Mouse (Mus musculus) left cerebral cortex, adult 9 months (tissue): ENCODE measurements around the gene Wee1.
"Not testable (repeated sequence)": the region's sequence is repeated elsewhere in the genome, so short reads cannot be mapped to it uniquely, and the experiment has no call there.

Source experiments
- DNase-seq, 2 experiments: peaks; one replicate each; pipeline ENCODE4 v3.0.0; 2022; ENCODE audit warnings: low spot score in 2 of 2

The Wee1 gene

GRCm38 (mm10) chr7:110122565-110123422, 948 bp downstream of the Wee1 start:
- DNase-seq: peak in 1 of 2 experiments; percentile 34

DNA sequence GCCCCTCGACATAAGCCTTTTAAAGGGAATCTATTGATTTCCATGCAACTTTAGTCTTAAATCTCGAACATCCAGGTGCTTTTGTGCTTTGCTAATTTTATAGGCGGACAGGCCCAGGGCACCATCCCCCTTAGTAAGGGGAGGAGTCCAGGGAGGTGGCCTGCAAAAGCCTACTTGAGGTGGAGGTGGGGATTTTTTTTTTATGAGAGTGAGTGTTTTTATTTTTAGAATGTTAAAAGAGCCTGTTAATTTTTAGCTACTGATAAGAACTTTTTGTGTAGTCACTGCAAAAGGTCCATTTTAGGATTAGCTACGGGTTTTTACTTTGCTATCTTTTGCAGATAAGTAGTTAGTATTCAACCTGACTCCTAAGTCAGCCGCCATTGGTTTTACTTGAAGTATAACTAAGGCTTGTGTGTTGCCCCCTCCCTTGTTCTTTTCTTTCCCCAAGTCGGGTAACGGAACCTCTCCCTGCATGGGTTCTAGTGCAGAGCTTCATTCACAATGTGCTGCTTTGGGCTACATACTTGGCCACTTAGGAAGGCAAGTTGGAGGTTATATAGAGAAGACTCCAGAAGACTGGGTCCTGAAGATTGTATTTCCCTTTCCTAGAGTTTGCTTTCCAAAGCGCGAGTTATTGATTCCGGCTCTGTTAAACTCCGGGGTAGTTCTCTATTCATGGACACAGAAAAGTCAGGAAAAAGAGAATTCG, 2.2 kb downstream of the Wee1 start:
- DNase-seq: no peak

GRCm38 (mm10) chr7:110128566-110128965, 6.7 kb downstream of the Wee1 start:
- DNase-seq: no peak

- not testable (repeated sequence) for DNase-seq
Observed at GRCm38 (mm10) chr7:110132272-110132671, 10.4 kb downstream of the Wee1 start.

- no peak for DNase-seq
Observed at GRCm38 (mm10) chr7:110133988-110134387, 12.1 kb downstream of the Wee1 start.

- no peak for DNase-seq
Observed at GRCm38 (mm10) chr7:110138538-110138937, 16.7 kb downstream of the Wee1 start.

DNA sequence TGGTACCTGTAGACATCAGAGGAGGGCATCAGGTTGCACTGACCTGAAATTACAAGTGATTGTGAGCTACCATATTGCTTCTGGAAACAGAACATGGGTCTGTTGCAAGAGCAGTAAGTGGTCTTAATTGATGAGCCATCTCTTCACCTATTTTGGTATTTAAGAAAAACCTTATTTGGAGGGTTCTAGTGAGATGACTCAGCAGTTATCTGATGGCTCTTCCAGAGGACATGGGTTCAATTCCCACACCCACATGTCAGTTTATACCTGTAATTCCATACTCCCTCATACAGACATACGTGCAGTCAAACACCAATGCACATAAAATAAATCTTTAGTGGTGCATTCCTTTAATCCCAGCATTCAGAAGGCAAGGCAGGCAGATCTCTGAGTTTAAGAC, 22.0 kb downstream of the Wee1 start:
- no peak for DNase-seq

DNA sequence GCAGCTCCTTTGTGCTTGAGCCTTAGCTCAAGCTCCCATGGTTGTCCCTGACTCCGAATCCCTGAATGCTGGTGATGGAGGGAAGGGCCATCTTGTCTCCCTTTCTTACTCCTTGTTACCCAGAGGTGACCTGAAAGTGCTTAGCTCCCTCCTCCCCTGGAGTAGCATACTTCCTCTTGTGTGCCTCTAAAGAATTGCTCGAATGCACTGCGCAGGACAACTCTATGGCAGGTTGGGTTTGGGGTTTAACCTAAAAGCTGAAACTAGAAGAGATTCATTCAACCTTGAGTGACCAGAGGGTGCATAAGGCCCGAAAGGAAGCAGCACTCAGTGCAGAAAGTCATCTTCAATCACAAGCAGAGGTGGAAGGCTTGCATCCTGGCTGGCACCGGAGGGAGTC, 31.0 kb downstream of the Wee1 start:
- no peak for DNase-seq

DNA sequence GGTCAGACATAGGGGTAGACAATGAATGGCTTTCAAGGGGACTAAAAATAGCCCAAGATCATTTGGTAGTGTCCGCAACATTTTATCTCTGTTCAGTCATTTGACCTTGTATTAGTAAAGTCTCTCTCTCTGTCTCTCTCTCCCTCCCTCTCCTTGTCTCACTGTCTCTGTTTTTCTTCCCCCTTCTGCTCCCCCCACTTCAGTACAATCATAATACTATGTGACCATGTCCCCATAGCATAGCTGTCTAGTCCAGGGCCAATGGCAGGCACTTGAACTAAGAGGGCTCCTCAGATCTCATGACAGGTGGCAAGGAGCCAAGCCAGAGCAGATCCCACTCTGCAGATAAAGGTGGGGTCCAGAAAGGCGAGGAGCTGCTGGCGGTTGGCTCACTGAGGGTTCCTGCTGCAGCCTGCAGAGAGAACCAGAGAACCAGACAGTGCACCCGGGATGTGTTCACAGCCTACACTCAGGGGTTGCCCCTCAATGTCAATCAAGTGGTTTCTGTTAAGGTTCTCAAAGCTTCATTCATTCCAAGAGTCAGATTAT, 34.9 kb downstream of the Wee1 start:
- no peak for DNase-seq

DNA sequence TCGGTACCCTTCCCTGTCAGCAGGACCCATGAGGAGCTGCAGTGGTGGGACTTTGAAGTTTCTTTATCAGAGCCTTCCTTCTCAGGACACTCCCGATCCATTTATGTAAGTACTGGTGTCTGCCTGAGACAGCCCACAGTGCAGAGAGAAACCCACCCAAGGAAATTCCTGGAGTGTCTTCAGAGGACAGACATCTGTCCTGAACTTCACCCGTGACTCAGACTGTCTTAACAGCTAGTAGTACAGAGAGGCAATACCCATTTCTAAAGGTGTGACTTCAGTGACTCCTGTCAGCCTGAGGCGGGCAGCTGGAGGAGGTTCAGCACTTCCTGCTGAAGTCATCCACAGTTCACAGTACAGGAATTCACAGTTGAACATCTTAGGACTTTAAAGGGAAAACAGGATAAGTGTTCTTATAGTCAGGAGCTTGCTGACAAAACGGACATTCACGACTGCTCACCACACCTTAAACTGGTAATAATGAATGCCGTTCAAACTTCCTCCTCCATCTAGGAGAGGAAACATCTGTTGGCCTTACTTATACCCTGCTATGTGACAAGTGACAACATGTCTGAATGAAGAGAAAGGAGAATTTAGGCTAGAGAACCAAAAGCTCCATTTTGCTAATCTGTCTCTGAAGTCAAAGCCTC, 35.5 kb downstream of the Wee1 start:
- no peak for DNase-seq

- DNase-seq: no peak
Observed at GRCm38 (mm10) chr7:110158073-110158472, 36.2 kb downstream of the Wee1 start.

GRCm38 (mm10) chr7:110160109-110160508, 38.3 kb downstream of the Wee1 start:
- DNase-seq: not testable (repeated sequence)

GRCm38 (mm10) chr7:110160601-110161000, 38.8 kb downstream of the Wee1 start:
- DNase-seq: no peak

GRCm38 (mm10) chr7:110163024-110163423, 41.2 kb downstream of the Wee1 start:
- no peak for DNase-seq

DNA sequence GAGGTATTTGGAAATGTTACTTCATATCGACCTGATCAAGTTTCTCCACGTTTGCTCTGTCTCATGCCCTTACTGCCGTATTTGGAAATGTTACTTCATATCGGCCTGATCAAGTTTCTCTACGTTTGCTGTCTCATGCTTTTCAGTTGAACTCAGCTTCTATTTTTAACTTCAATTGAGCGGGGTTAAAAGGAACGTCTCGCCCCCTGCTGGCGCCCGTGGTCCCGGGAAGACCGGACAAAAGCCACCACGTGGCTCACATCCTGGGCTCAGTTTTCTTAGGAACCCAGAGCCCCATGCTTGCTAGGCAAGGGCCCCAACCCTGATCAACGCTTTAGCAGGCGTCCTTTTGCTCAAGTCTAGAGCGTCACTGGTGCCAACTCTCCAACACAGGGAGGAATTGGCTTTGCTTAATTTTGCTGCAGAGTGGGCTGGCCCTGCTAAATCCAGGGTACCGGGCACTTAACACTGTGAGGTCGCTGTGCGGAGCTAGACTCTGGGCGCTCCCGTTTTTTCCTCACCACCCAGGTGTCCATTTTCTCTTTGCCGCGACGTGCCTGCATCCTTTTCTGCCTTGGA, 42.3 kb downstream of the Wee1 start:
- peak; percentile 35 to 80 for DNase-seq

DNA sequence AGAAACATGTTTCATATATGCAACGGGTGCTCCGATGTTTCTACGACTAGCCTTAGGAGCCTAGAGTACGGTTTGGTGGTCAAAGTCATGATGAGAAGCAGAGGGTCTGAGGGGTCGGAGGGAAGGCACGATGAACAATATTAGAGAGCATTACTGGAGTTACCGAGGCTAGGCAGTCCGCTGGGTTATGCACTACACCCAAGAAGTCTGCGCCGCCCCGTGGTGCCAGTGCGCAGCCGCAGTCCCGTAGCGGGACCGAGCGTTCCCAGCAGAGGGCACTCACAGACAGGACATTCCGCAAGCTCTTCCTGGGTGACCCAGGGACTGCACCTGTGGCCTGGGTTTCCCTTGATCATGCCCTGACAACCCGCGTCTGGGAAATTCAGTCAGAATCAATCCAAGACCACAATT, 42.9 kb downstream of the Wee1 start:
- peak; percentile 70 to 94 for DNase-seq

DNA sequence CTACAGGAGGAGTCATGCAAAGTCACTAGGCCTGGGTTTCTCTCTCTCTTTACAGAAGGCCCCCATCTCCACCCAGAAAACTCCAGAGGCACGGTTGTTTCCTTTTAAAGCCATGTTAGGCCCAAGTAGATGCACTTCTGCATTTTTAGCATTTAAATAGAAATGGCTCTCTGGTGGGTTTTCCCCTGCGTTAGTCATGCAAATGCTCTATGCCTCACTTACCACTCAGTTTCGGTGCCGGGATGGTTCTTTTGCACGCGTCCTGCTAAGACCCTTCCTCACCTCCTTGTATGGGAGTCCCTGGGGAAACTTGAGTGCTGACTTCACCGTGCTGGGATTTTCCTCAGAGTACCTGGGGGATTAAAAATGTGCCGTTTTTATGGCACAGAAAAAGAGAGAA, 44.4 kb downstream of the Wee1 start:
- DNase-seq: peak in 1 of 2 experiments; percentile 7

DNA sequence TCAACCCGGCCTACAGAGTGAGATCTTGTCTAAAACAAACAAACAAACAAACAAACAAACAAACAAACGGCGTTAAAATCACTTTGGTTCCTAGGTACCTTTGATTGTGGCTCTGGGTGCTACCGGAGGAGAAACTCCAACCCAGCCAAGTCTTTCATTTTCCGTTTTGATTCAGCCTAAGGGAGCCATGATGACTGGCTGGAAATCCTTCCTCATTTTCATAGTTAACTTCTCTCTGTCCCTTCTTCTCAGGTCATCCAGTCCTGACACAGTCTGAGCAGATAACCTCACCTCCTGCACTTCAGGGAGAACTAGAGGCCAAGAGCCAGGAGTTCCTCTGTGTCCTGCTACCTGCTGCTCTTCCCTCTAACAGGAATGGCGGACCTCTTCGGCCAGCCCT, 57.4 kb downstream of the Wee1 start:
- no peak for DNase-seq

GRCm38 (mm10) chr7:110180613-110181012, 58.8 kb downstream of the Wee1 start:
- no peak for DNase-seq

DNA sequence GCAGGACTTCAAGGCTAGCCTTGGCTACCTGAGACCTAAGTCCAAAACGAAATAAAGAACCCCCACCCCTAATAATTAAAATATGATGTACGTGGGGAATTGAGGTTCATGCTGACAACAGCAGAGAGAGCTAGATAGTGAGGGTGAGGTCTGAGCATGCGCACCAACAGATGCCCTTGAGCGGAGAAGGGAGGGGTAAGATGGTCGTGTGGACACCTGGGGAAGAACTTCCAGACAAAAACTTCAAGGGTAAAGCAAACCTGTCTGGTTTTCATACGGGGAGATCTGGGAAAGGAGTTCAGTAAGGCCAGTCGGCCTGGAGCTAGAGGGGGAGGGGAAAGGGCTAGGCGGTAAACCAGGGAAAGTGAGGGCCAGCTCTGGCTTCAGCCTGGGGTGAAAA, 59.6 kb downstream of the Wee1 start:
- no peak for DNase-seq

DNA sequence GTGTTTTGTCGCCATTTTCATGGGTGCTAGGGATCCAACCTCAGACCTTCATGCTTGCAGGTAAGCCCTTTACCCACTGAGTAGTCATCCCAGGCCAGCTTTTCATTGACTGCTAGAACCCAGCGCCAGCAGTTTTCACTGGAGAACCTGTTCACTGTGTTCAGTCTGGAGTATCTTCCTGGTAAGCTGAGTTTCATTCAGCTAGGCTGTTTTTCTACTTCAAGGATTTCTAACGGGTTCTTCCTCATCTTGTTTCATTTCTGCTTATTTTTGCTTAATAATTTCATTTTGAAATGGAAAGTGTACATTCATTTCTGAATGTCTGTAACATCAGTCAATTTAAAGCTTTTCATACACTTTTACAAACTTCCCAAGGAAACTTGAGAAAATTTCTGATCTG, 62.8 kb downstream of the Wee1 start:
- DNase-seq: no peak

DNA sequence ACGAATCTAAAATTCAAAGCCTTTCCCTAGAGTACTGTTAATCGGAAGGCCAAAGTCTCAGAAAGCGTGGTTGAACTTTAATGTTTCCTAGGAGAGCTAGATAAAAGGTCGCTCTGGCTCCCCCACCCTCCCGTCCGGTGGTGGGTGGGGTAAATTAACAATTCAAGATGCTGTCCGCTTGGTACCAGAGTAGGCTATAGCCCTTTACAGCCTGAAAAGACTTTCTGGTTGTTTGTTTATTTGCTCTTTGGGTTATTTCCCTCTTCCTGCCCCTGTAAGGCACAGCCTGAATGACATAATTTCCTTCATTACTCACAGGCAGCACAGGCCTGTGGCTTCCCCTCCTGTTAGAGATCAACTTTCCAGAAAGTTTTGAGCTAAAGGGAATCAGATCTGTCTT, 68.1 kb downstream of the Wee1 start:
- no peak for DNase-seq
